Mouse (Mus musculus) cortical plate, adult 2 months (tissue): ENCODE measurements at regions not wholly inside any gene's neighbourhood (a gene's known extent, or its start where the extent isn't known, plus 50 kb on each side); places are given as distances from the start of the nearest gene placed in this dataset.
"Not testable (repeated sequence)": the region's sequence is repeated elsewhere in the genome, so short reads cannot be mapped to it uniquely, and the experiment has no call there.

Experiments
- H3K27ac ChIP-seq: fragments of 200-500 bp; 2 replicates; pipeline ENCODE4 v1.5.1; 2012; ENCODE audit warnings: low read length, control low read depth, inconsistent platforms; ENCODE audit not compliant: insufficient read depth
- H3K4me1 ChIP-seq: fragments of 200-500 bp; 2 replicates; pipeline ENCODE4 v1.6.1; 2011; ENCODE audit warnings: low read length; ENCODE audit not compliant: control insufficient read depth, insufficient read depth
- H3K4me3 ChIP-seq: fragments of 200-500 bp; 2 replicates; pipeline ENCODE4 v1.5.1; 2011; ENCODE audit warnings: mild to moderate bottlenecking, low read length, control low read depth; ENCODE audit not compliant: insufficient read depth
- CTCF ChIP-seq: fragments of 200-500 bp; IDR thresholded peaks from 2 replicates; pipeline ENCODE4 v1.5.1; 2011; ENCODE audit warnings: mild to moderate bottlenecking, control low read depth, low read length; ENCODE audit not compliant: insufficient read depth; ENCODE audit errors: extremely low read depth
- POLR2A ChIP-seq: fragments of 200-500 bp; IDR thresholded peaks from 2 replicates; pipeline ENCODE4 v1.6.1; 2011; ENCODE audit warnings: mild to moderate bottlenecking, low read length, control low read depth; ENCODE audit not compliant: insufficient read depth; ENCODE audit errors: extremely low read depth

GRCm38 (mm10) chr6:22716864-22717557, 158.3 kb upstream of the Ptprz1 start:
- Histone ChIP-seq H3K4me1 (peaks cover 4% of the 10 kb centered on the region), H3K27ac (no peak overlapping the region)

GRCm38 (mm10) chr6:22716144-22716856, 159.0 kb upstream of the Ptprz1 start:
- Histone ChIP-seq H3K4me3 (no peak overlapping the region), H3K27ac (no peak overlapping the region), H3K4me1 (peaks cover 4% of the 10 kb centered on the region)
- TF ChIP-seq POLR2A (no peak), CTCF (no peak)

More at GRCm38 (mm10) chr6:22716864-22717557, 158.3 kb upstream of the Ptprz1 start:
- no peak overlapping the region for H3K4me3 ChIP-seq
- TF ChIP-seq CTCF: no peak
- TF ChIP-seq POLR2A: no peak

- H3K27ac ChIP-seq: no peak overlapping the region
These were observed 177.1 kb upstream of the Ptprz1 start for GRCm38 (mm10) chr6:22698187-22698586.

GRCm38 (mm10) chr6:22688678-22689126, 186.6 kb upstream of the Ptprz1 start:
- TF ChIP-seq POLR2A: no peak
- TF ChIP-seq CTCF: no peak
- Histone ChIP-seq H3K27ac (no peak overlapping the region), H3K4me3 (no peak overlapping the region), H3K4me1 (no peaks in the 10 kb centered on the region)

More at GRCm38 (mm10) chr6:22698187-22698586, 177.1 kb upstream of the Ptprz1 start:
- Histone ChIP-seq H3K4me1 (no peaks in the 10 kb centered on the region), H3K4me3 (no peak overlapping the region)
- TF ChIP-seq CTCF: no peak
- no peak for TF ChIP-seq POLR2A

GRCm38 (mm10) chr6:22674586-22674929, 200.7 kb upstream of the Ptprz1 start:
- Histone ChIP-seq H3K4me1 (no peaks in the 10 kb centered on the region), H3K4me3 (no peak overlapping the region), H3K27ac (no peak overlapping the region)
- TF ChIP-seq POLR2A (no peak), CTCF (no peak)

- TF ChIP-seq POLR2A: no peak
- TF ChIP-seq CTCF: no peak
- H3K27ac ChIP-seq: no peak overlapping the region
- no peak overlapping the region for H3K4me3 ChIP-seq
- H3K4me1 ChIP-seq: no peaks in the 10 kb centered on the region
These were observed 201.2 kb upstream of the Ptprz1 start for GRCm38 (mm10) chr6:22673919-22674585.

- no peak overlapping the region for H3K27ac ChIP-seq
- no peaks in the 10 kb centered on the region for H3K4me1 ChIP-seq
- no peak for TF ChIP-seq CTCF
- no peak for TF ChIP-seq POLR2A
- H3K4me3 ChIP-seq: no peak overlapping the region
These were observed 203.8 kb upstream of the Ptprz1 start for GRCm38 (mm10) chr6:22671524-22671923.

- Histone ChIP-seq H3K4me1 (no peaks in the 10 kb centered on the region), H3K4me3 (no peak overlapping the region), H3K27ac (no peak overlapping the region)
- TF ChIP-seq POLR2A: no peak
- no peak for TF ChIP-seq CTCF
These were observed 206.9 kb upstream of the Ptprz1 start for GRCm38 (mm10) chr6:22668190-22668975.

GRCm38 (mm10) chr6:22657401-22657800, 217.9 kb upstream of the Ptprz1 start:
- H3K4me1 ChIP-seq, H3K27ac ChIP-seq, H3K4me3 ChIP-seq: not testable (repeated sequence)
